Mouse (Mus musculus): ENCODE data around the gene Tpcn2.

GRCm38 (mm10) chr7:145192836-145193235 is 91.0 kb downstream of the Tpcn2 start:
- no peak for TF ChIP-seq CTCF (IDR thresholded peaks at IDR 0.05; ENCODE audit: low read depth)
- TF ChIP-seq EP300 (optimal IDR thresholded peaks at IDR 0.05), result no peak

Data from stomach, postnatal 0 days (tissue).